Comparison of ENCODE assay signal across 8 mouse cellular contexts in genomic region chr4:47208421-47208991, GRCm38 (mm10). TPM values are rescaled to one million over a fixed set of nuclear protein-coding genes. Genes with fewer than 3 reads are reported as not detected.
DNase-seq lines count a peak whose midpoint lies in the region; ATAC-seq lines count a peak whose summit lies in the region.

No protein-coding gene starts in this region.

- H3K9ac ChIP-seq in heart, embryonic 11.5 days (ENCODE audit: low read depth, low read length) = 0 out of 2 replicates have a peak overlapping the region, but pooled peaks have one; percentile 28
- peak overlapping the region; percentile 51 for H3K9ac ChIP-seq in heart, embryonic 15.5 days
- no peak overlapping the region for H3K9ac ChIP-seq in liver, embryonic 15.5 days

- H3K36me3 ChIP-seq in heart, embryonic 11.5 days (ENCODE audit: control insufficient read depth, insufficient read depth, low read length) = no peaks in the 10 kb centered on the region
- H3K36me3 ChIP-seq in heart, embryonic 15.5 days = no peaks in the 10 kb centered on the region
- H3K36me3 ChIP-seq in liver, embryonic 15.5 days (replicated peaks) = no peaks in the 10 kb centered on the region

- WGBS in heart, embryonic 11.5 days (ENCODE audit: insufficient replicate concordance) = 3% methylated on average over 40 of the region's 40 CpGs
- WGBS in heart, embryonic 15.5 days = 2% methylated on average over 40 of the region's 40 CpGs
- WGBS in liver, embryonic 15.5 days (ENCODE audit: insufficient replicate concordance) = 3% methylated on average over 40 of the region's 40 CpGs

- no peak overlapping the region for H3K27ac ChIP-seq in heart, embryonic 11.5 days (ENCODE audit: low read depth, low read length)
- H3K27ac ChIP-seq in heart, embryonic 15.5 days = no peak overlapping the region
- H3K27ac ChIP-seq in liver, embryonic 15.5 days (replicated peaks) = no peak overlapping the region

- no peak for DNase-seq in heart, adult 8-10 months (ENCODE audit: low spot score)
- peak; percentile 57 for DNase-seq in ZHBTc4 (ENCODE audit: low read depth, low spot score)
- DNase-seq in urinary bladder, postnatal 36 days (ENCODE audit: low spot score in 2 of 2) = no peak
- DNase-seq in cerebellum, adult 11 months = no peak
- no peak for DNase-seq in natural killer cell, adult 2 months (ENCODE audit: low spot score in 2 of 2)

- H3K4me3 ChIP-seq in heart, embryonic 11.5 days (ENCODE audit: low read depth, low read length) = peak overlapping the region; percentile 53
- H3K4me3 ChIP-seq in heart, embryonic 15.5 days = peak overlapping the region; percentile 53
- H3K4me3 ChIP-seq in liver, embryonic 15.5 days (replicated peaks) = no peak overlapping the region

- H3K9me3 ChIP-seq in heart, embryonic 11.5 days (replicated peaks; ENCODE audit: control insufficient read depth, low read length) = no peaks in the 10 kb centered on the region
- no peaks in the 10 kb centered on the region for H3K9me3 ChIP-seq in heart, embryonic 15.5 days (replicated peaks)
- no peaks in the 10 kb centered on the region for H3K9me3 ChIP-seq in liver, embryonic 15.5 days (replicated peaks)

- peaks cover 57% of the 10 kb centered on the region for H3K27me3 ChIP-seq in heart, embryonic 11.5 days (ENCODE audit: control insufficient read depth, insufficient read depth, low read length)
- H3K27me3 ChIP-seq in heart, embryonic 15.5 days = peaks cover 61% of the 10 kb centered on the region
- H3K27me3 ChIP-seq in liver, embryonic 15.5 days = peaks cover 47% of the 10 kb centered on the region

- H3K4me1 ChIP-seq in heart, embryonic 11.5 days (ENCODE audit: control insufficient read depth, insufficient read depth, low read length) = peaks cover 7% of the 10 kb centered on the region; the same call in 1 of the 2 replicates
- peaks cover 19% of the 10 kb centered on the region for H3K4me1 ChIP-seq in heart, embryonic 15.5 days (replicated peaks)
- no peaks in the 10 kb centered on the region for H3K4me1 ChIP-seq in liver, embryonic 15.5 days (replicated peaks)

- peak overlapping the region; percentile 86 for H3K4me2 ChIP-seq in heart, embryonic 11.5 days
- H3K4me2 ChIP-seq in heart, embryonic 15.5 days = peak overlapping the region; percentile 82
- H3K4me2 ChIP-seq in liver, embryonic 15.5 days = peak overlapping the region; percentile 15; the same call in 1 of the 2 replicates

- no peak for ATAC-seq in heart, embryonic 11.5 days (replicated peaks; ENCODE audit: insufficient number of reproducible peaks, low FRiP score, low TSS enrichment)
- ATAC-seq in heart, embryonic 15.5 days (replicated peaks; ENCODE audit: insufficient number of reproducible peaks, insufficient read depth, low FRiP score, low read depth) = no peak
- no peak for ATAC-seq in liver, embryonic 15.5 days (ENCODE audit: insufficient read depth)

RNA-seq across cellular contexts. Expression of gene Col15a1, which starts 0.5 kb away (rescaled TPM):
- polyA plus RNA-seq in heart, embryonic 11.5 days (2014; fragmentation: Nextera tagmentation; extraction: Ambion mirVana) = 0.97 and 2.0 TPM in 2 replicates
- total RNA-seq in heart, adult 8-10 months (2022) = 10 to 100 TPM; 29.9 to 58.5 (median 52.4) TPM
- polyA plus RNA-seq in heart, embryonic 15.5 days (2015; fragmentation: Nextera tagmentation; extraction: Ambion mirVana) = 12.9 and 15.0 TPM in 2 replicates
- polyA plus RNA-seq in liver, embryonic 15.5 days (2015; fragmentation: Nextera tagmentation; extraction: Ambion mirVana) = 0.26 and 0.53 TPM in 2 replicates

Comparison
In these comparisons a context has a peak if more than half of its experiments do, and no peak if none do; other contexts are left out.
1. H3K4me2 ChIP-seq: peak in every context shown above with its lines; median percentile 86 in heart, embryonic 11.5 days; 82 in heart, embryonic 15.5 days; 15 in liver, embryonic 15.5 days.